Mouse (Mus musculus) effector memory CD4-positive, alpha-beta T cell, adult 5 months (primary cell): Measurements from ENCODE around the gene Ugt1a1. TPM values are rescaled to one million over a fixed set of nuclear protein-coding genes. Genes with fewer than 3 reads are reported as not detected.

Experiments
- polyA plus RNA-seq: library from polyadenylated mRNA; unstranded; fragments of 100-300 nt; shearing (Covaris generic); gene quantifications from one replicate; pipeline ENCODE4 v1.2.1, GENCODE M21; 2017

Gene Ugt1a1
- not detected for polyA plus RNA-seq

GRCm38 (mm10) chr1:88211812-88212211 lies at the start of gene Ugt1a1:
Gene Ugt1a1 (plus strand): TSS chr1:88211959.

GRCm38 (mm10) chr1:88165711-88166110 lies 46.0 kb upstream of the Ugt1a1 start, which contains the start of gene Ugt1a5:
Gene Ugt1a5 (plus strand): TSS chr1:88166012.

GRCm38 (mm10) chr1:88200456-88200855 lies 11.3 kb upstream of the Ugt1a1 start, which contains the start of gene Ugt1a2:
Gene Ugt1a2 (plus strand): TSS chr1:88200601.

GRCm38 (mm10) chr1:88205294-88205922 lies 6.4 kb upstream of the Ugt1a1 start, which contains the start of gene Dnajb3:
Gene Dnajb3 (minus strand): TSS chr1:88205782.

GRCm38 (mm10) chr1:88226670-88227379 lies 15.1 kb downstream of the Ugt1a1 start, which contains the start of gene Mroh2a:
Gene Mroh2a (plus strand): TSS chr1:88226986.

Other genes starting within 250 kb of the Ugt1a1 start
- gene Usp40, start 203.4 kb upstream of the Ugt1a1 start, polyA plus RNA-seq, result 12.6 TPM
- gene Ugt1a10, start 156.6 kb upstream of the Ugt1a1 start, polyA plus RNA-seq, result not detected
- gene Ugt1a9, start 141.2 kb upstream of the Ugt1a1 start, polyA plus RNA-seq, result not detected
- not detected for gene Ugt1a8, start 124.1 kb upstream of the Ugt1a1 start, polyA plus RNA-seq
- not detected for gene Ugt1a7c, start 116.9 kb upstream of the Ugt1a1 start, polyA plus RNA-seq
- gene Ugt1a6b, start 108.7 kb upstream of the Ugt1a1 start, polyA plus RNA-seq, result not detected
- gene Ugt1a6a, start 77.2 kb upstream of the Ugt1a1 start, polyA plus RNA-seq, result 0.52 TPM
- gene Ugt1a5, start 45.9 kb upstream of the Ugt1a1 start, polyA plus RNA-seq, result not detected
- not detected for gene Ugt1a2, start 11.4 kb upstream of the Ugt1a1 start, polyA plus RNA-seq
- not detected for gene Dnajb3, start 6.2 kb upstream of the Ugt1a1 start, polyA plus RNA-seq
- 0.77 TPM for gene Mroh2a, start 15.0 kb downstream of the Ugt1a1 start, polyA plus RNA-seq
- 89.4 TPM for gene Hjurp, start 65.7 kb downstream of the Ugt1a1 start, polyA plus RNA-seq
- not detected for gene Trpm8, start 65.7 kb downstream of the Ugt1a1 start, polyA plus RNA-seq
- not detected for gene Spp2, start 195.0 kb downstream of the Ugt1a1 start, polyA plus RNA-seq